Mouse (Mus musculus) spleen, adult 2 months (tissue): ENCODE measurements at regions not wholly inside any gene's neighbourhood (a gene's known extent, or its start where the extent isn't known, plus 50 kb on each side); places are given as distances from the start of the nearest gene placed in this dataset.

ENCODE experiments used
- CTCF ChIP-seq: fragments of 200-500 bp; IDR thresholded peaks from 2 replicates; pipeline ENCODE4 v1.5.1; 2011; ENCODE audit warnings: mild to moderate bottlenecking, inconsistent platforms; ENCODE audit not compliant: insufficient read depth, insufficient read length, insufficient replicate concordance; ENCODE audit errors: extremely low read depth
- POLR2A ChIP-seq: fragments of 200-500 bp; IDR thresholded peaks from 2 replicates; pipeline ENCODE4 v1.6.1; 2011; ENCODE audit warnings: low read depth, low read length, inconsistent platforms

- TF ChIP-seq CTCF, result no peak
- no peak for TF ChIP-seq POLR2A
These were observed 125.7 kb downstream of the 9530068E07Rik start for GRCm38 (mm10) chr11:52521879-52522278.
